Mouse (Mus musculus) adrenal gland, postnatal 14 days (tissue): Measurements from ENCODE around the gene 4930578G10Rik. TPM values are rescaled to one million over a fixed set of nuclear protein-coding genes. Genes with fewer than 3 reads are reported as not detected.

Source experiments
- total RNA-seq: library from RNA; stranded (reverse); gene quantifications from 2 replicates; pipeline ENCODE4 v1.2.3, GENCODE M21; 2021

The 4930578G10Rik gene
- total RNA-seq, 1 experiment from 2014 or later: not detected

Other genes starting within 250 kb of the 4930578G10Rik start
- not detected in 2 replicates for gene Fam205a2, start 207.4 kb upstream of the 4930578G10Rik start, total RNA-seq
- gene Gm10591, start 123.3 kb upstream of the 4930578G10Rik start, total RNA-seq: not detected in 2 replicates
- gene Gm2564, start 105.8 kb upstream of the 4930578G10Rik start, total RNA-seq: 4.2 and 24.3 TPM in 2 replicates
- gene Ccl27b, start 80.3 kb upstream of the 4930578G10Rik start, total RNA-seq: 20.8 TPM in 1 of 2 replicates, not detected in the other
- not detected in 2 replicates for gene Il11ra2, start 73.7 kb upstream of the 4930578G10Rik start, total RNA-seq
- 1.0 and 12.6 TPM in 2 replicates for gene Ccl19, start 21.0 kb downstream of the 4930578G10Rik start, total RNA-seq
- gene Ccl21a, start 38.4 kb downstream of the 4930578G10Rik start, total RNA-seq: 8.8 and 168 TPM in 2 replicates
- gene Fam205a1, start 118.3 kb downstream of the 4930578G10Rik start, total RNA-seq: not detected in 2 replicates
- gene Gm12394, start 121.2 kb downstream of the 4930578G10Rik start, total RNA-seq: 0.11 TPM in 1 of 2 replicates, not detected in the other
- not detected in 2 replicates for gene Fam205c, start 138.7 kb downstream of the 4930578G10Rik start, total RNA-seq
- 0.56 and 3.8 TPM in 2 replicates for gene Phf24, start 181.1 kb downstream of the 4930578G10Rik start, total RNA-seq
- 17.6 and 18.4 TPM in 2 replicates for gene Dnajb5, start 214.3 kb downstream of the 4930578G10Rik start, total RNA-seq
- not detected in 2 replicates for gene 1700022I11Rik, start 234.1 kb downstream of the 4930578G10Rik start, total RNA-seq